Mouse (Mus musculus) neural tube, embryonic 12.5 days (tissue): ENCODE results near the gene Slc2a5. TPM values are rescaled to one million over a fixed set of nuclear protein-coding genes. Genes with fewer than 3 reads are reported as not detected.
A peak's percentile ranks its signal among the peaks of the same experiment; 100 is the strongest.

Experiments
- ATAC-seq: fragments of 200-750 bp; cut with Nextera tagmentation; 2 replicates; pipeline ENCODE4 v1.8.0; 2017; ENCODE audit warnings: low read depth, mild to moderate bottlenecking, moderate TSS enrichment, moderate library complexity; ENCODE audit not compliant: low FRiP score
- H3K27ac ChIP-seq: fragments of 300-500 bp; sonication (generic); 2 replicates; pipeline ENCODE4 v1.5.1; 2016
- H3K27me3 ChIP-seq: fragments of 300-500 bp; sonication (generic); replicated peaks from 2 replicates; pipeline ENCODE4 v1.6.1; 2016; ENCODE audit warnings: mild to moderate bottlenecking
- H3K36me3 ChIP-seq: fragments of 300-500 bp; sonication (generic); 2 replicates; pipeline ENCODE4 v1.6.1; 2016; ENCODE audit warnings: mild to moderate bottlenecking
- H3K4me1 ChIP-seq: fragments of 300-500 bp; sonication (generic); 2 replicates; pipeline ENCODE4 v1.6.1; 2016
- H3K4me2 ChIP-seq: fragments of 300-500 bp; sonication (generic); replicated peaks from 2 replicates; pipeline ENCODE4 v1.6.1; 2016; ENCODE audit warnings: mild to moderate bottlenecking
- H3K4me3 ChIP-seq: fragments of 300-500 bp; sonication (generic); 2 replicates; pipeline ENCODE4 v1.5.1; 2016
- H3K9ac ChIP-seq: fragments of 300-500 bp; sonication (generic); 2 replicates; pipeline ENCODE4 v1.6.1; 2016; ENCODE audit warnings: mild to moderate bottlenecking
- H3K9me3 ChIP-seq: fragments of 300-500 bp; sonication (generic); 2 replicates; pipeline ENCODE4 v1.6.1; 2016; ENCODE audit warnings: mild to moderate bottlenecking
- WGBS: fragments of 180-500 bp; shearing (Covaris S2); methylation state at CpG from one replicate; pipeline ENCODE4 v1.1.7; 2016; 5-methylcytosine and 5-hydroxymethylcytosine counted together
- polyA plus RNA-seq: library from polyadenylated mRNA; unstranded; fragments of >200 nt; fragmentation: Nextera tagmentation; extraction: Ambion mirVana; gene quantifications from 2 replicates; pipeline ENCODE4 v1.2.1, GENCODE M21; 2016

Slc2a5 gene
- polyA plus RNA-seq = 2.1 and 2.3 TPM in 2 replicates

GRCm38 (mm10) chr4:150119055-150119454, at the start of gene Slc2a5:
Gene Slc2a5 (plus strand): TSS chr4:150119283.
- 8% methylated on average over 15 of the region's 15 CpGs for WGBS
- H3K9ac ChIP-seq = no peak within 1 kb of the TSS

GRCm38 (mm10) chr4:150070136-150070535, 48.9 kb upstream of the Slc2a5 start:
- ATAC-seq = no peak
- H3K4me1 ChIP-seq = no peaks in the 10 kb centered on the region
- no peak overlapping the region for H3K9ac ChIP-seq
- H3K4me3 ChIP-seq = no peak overlapping the region
- no peak overlapping the region for H3K4me2 ChIP-seq
- no peaks in the 10 kb centered on the region for H3K36me3 ChIP-seq
- H3K9me3 ChIP-seq = no peaks in the 10 kb centered on the region
- H3K27ac ChIP-seq = no peak overlapping the region
- 56% methylated on average over 8 of the region's 8 CpGs for WGBS
- no peaks in the 10 kb centered on the region; the same call in 1 of the 2 replicates for H3K27me3 ChIP-seq

More at GRCm38 (mm10) chr4:150119055-150119454, at the start of gene Slc2a5:
- Histone ChIP-seq H3K27ac (no peak within 1 kb of the TSS), H3K36me3 (no peaks in the 10 kb centered on the region), H3K9me3 (no peaks in the 10 kb centered on the region), H3K27me3 (no peaks in the 10 kb centered on the region), H3K4me1 (peaks cover 20% of the 10 kb centered on the region; the same call in 1 of the 2 replicates), H3K4me2 (peak within 1 kb of the TSS; percentile 50), H3K4me3 (no peak within 1 kb of the TSS)
- ATAC-seq = 0 out of 2 replicates have a peak, but pooled peaks have one; percentile 17

DNA sequence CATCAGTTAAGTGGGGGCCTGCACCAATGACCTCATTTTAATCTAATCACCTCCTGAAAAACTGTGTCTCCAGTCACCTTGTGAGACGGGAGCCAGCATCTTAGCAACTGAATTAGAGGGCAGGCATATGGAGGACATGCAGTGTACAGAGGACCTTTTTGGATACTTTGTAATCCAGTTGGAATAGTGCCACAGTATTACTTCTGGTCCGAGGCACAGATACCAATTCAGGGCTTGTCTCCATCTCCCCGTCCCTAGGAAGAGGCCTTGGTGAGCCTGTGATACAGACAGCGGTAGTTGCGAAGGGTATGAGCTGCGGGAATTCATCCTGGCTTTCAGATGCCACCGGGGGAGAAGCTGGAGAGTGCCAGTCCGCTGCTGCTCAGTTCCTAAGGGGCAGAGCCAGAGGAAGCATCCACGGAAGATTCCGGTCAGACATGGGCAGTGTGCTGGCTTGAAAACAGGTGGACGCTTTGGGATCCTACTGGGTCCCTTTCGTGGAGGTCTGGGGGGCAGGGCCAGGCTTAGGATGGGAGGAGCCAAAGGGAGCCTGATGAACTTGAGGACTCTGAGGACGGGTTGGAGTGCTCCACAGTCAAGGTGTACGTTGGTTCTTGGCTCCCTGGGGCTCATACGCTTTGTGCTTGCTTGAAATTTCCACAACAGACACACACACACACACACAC, 46.5 kb upstream of the Slc2a5 start:
- Histone ChIP-seq H3K9me3 (no peaks in the 10 kb centered on the region), H3K4me1 (no peaks in the 10 kb centered on the region), H3K27ac (no peak overlapping the region), H3K9ac (no peak overlapping the region), H3K4me3 (no peak overlapping the region), H3K27me3 (no peaks in the 10 kb centered on the region; the same call in 1 of the 2 replicates), H3K4me2 (no peak overlapping the region), H3K36me3 (no peaks in the 10 kb centered on the region)
- WGBS = 60% methylated on average over 15 of the region's 15 CpGs
- no peak for ATAC-seq

DNA sequence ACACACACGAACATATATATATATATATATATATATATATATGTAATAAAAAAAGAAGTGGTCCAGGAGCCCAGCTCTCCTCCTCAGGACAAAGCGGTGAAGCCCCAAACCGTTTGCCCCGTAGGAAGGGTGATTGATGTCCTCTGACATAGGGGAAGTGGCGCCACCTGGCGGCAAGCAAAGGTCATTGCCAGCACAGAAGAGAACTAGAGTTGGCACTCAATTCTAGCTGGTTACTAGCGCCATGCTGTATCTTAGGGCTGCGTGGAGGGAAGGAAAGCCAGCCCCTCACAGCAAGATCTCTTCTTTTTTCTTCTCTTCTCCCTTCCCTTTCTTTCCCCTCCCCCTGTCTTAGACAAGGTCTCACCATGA, 46.0 kb upstream of the Slc2a5 start:
- WGBS = 16% methylated on average over 8 of the region's 8 CpGs
- Histone ChIP-seq H3K4me1 (no peaks in the 10 kb centered on the region), H3K36me3 (no peaks in the 10 kb centered on the region), H3K9me3 (no peaks in the 10 kb centered on the region), H3K9ac (no peak overlapping the region), H3K4me3 (no peak overlapping the region), H3K4me2 (no peak overlapping the region), H3K27me3 (no peaks in the 10 kb centered on the region; the same call in 1 of the 2 replicates), H3K27ac (no peak overlapping the region)
- no peak for ATAC-seq

DNA sequence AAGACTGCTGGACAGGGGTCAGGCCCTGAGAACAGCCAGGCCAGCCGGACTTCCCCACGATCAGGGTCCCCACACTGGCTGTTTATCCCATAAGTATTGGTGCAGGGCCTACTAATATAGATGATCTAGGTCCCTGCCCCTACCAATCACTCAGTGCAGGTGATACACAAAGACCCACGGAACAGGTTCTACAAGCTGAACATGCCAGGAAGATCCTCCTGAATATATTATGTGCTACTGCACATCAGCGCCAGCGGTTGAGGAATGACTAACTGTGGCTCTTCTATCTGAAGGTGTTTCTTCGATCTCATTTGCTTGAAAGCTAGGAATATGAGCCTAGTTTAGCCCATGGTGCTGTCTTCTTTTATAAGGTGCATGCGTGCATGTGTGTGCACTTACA, 43.7 kb upstream of the Slc2a5 start:
- no peak overlapping the region for H3K4me3 ChIP-seq
- ATAC-seq = no peak
- no peaks in the 10 kb centered on the region for H3K36me3 ChIP-seq
- H3K9ac ChIP-seq = no peak overlapping the region
- peaks cover 3% of the 10 kb centered on the region; the same call in 1 of the 2 replicates for H3K27me3 ChIP-seq
- H3K9me3 ChIP-seq = no peaks in the 10 kb centered on the region
- no peaks in the 10 kb centered on the region for H3K4me1 ChIP-seq
- H3K4me2 ChIP-seq = no peak overlapping the region
- WGBS = 93% methylated on average over 7 of the region's 7 CpGs
- H3K27ac ChIP-seq = no peak overlapping the region

- H3K4me1 ChIP-seq = no peaks in the 10 kb centered on the region
- 37% methylated on average over 18 of the region's 18 CpGs for WGBS
Observed at GRCm38 (mm10) chr4:150076147-150076546, 42.9 kb upstream of the Slc2a5 start.

GRCm38 (mm10) chr4:150078646-150079045, 40.4 kb upstream of the Slc2a5 start:
- Histone ChIP-seq H3K36me3 (no peaks in the 10 kb centered on the region), H3K27me3 (peaks cover 3% of the 10 kb centered on the region; the same call in 1 of the 2 replicates), H3K4me1 (no peaks in the 10 kb centered on the region), H3K9ac (no peak overlapping the region), H3K4me3 (no peak overlapping the region), H3K27ac (no peak overlapping the region), H3K4me2 (no peak overlapping the region), H3K9me3 (no peaks in the 10 kb centered on the region)
- ATAC-seq = no peak
- WGBS = 80% methylated on average over 2 of the region's 2 CpGs

More at GRCm38 (mm10) chr4:150076147-150076546, 42.9 kb upstream of the Slc2a5 start:
- H3K36me3 ChIP-seq = no peaks in the 10 kb centered on the region
- ATAC-seq = no peak
- H3K27ac ChIP-seq = no peak overlapping the region
- H3K9me3 ChIP-seq = no peaks in the 10 kb centered on the region
- no peak overlapping the region for H3K4me3 ChIP-seq
- peaks cover 3% of the 10 kb centered on the region; the same call in 1 of the 2 replicates for H3K27me3 ChIP-seq
- no peak overlapping the region for H3K4me2 ChIP-seq
- no peak overlapping the region for H3K9ac ChIP-seq

DNA sequence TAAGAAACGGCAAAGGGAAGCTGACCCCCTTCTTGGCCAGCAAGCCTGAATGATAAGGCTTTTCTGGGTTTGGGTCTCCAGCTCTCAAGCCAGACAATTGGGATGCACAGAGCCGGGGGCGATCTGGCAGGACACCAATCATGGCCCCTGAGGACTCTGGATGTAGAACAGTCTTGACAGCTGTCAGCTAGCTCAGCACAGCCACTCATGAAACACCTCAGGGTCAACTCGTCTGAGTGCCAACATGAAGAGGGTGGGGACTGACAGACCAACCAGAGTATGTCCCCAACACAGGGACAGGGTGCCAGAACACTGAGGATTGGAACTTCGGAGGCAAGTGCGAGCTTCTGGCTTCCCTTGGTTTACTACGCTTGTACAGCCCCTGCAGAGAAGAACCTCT, 39.8 kb upstream of the Slc2a5 start:
- Histone ChIP-seq H3K4me1 (no peaks in the 10 kb centered on the region), H3K4me3 (no peak overlapping the region), H3K9ac (no peak overlapping the region), H3K27me3 (peaks cover 3% of the 10 kb centered on the region; the same call in 1 of the 2 replicates), H3K36me3 (no peaks in the 10 kb centered on the region), H3K9me3 (no peaks in the 10 kb centered on the region), H3K4me2 (no peak overlapping the region), H3K27ac (no peak overlapping the region)
- WGBS = 83% methylated on average over 7 of the region's 7 CpGs
- ATAC-seq = no peak

DNA sequence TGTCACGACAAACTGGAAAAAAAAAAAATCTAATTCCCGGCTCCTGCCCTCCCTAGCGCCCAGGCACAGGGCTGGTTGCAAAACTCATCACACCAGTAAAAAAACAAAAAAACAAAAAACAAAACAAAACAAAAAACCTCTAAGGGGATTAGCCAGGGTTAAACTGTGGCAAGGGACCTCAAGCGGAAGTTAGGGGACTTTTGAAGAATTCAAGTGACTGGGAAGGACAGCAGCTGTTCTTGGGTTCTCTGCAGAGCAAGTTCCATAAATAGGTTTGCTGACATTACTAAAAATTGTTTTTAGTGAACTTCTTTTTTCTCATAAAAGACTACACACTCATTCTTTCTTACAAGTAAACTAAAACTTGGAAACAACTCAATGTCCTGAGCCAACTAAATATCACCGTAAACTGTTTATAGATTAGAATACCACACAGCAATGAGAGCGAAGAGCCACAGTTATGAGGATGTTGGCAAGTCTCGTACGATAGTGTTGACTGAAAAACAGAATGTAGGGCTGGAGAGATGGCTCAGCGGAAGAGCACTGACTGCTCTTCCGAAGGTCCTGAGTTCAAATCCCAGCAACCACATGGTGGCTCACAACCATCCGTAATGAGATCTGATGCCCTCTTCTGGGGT, 38.6 kb upstream of the Slc2a5 start:
- Histone ChIP-seq H3K4me3 (no peak overlapping the region), H3K4me2 (no peak overlapping the region), H3K27ac (no peak overlapping the region), H3K9ac (no peak overlapping the region), H3K4me1 (no peaks in the 10 kb centered on the region), H3K27me3 (peaks cover 3% of the 10 kb centered on the region; the same call in 1 of the 2 replicates), H3K9me3 (no peaks in the 10 kb centered on the region), H3K36me3 (no peaks in the 10 kb centered on the region)
- WGBS = 90% methylated on average over 11 of the region's 11 CpGs
- ATAC-seq = no peak

DNA sequence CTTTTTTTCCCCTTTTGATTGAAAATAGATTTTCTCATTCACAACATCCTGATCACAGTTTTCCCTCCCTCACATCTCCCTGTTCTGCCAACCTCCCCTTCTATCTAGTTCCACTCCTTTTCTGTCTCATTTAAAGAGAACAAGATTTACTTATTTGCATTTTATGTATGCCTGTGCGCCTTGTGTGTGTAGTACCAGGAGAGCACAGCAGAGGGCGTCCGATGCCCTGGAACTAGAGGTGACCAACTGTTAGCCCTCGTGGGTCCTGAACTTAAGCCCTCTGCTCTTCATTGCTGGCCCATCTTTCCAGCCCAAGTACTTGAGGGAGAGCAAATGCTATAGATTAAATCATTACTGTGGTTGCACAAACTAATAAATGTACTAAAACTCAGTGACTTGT, 33.7 kb upstream of the Slc2a5 start:
- Histone ChIP-seq H3K4me3 (no peak overlapping the region), H3K36me3 (no peaks in the 10 kb centered on the region), H3K27ac (no peak overlapping the region), H3K27me3 (peaks cover 9% of the 10 kb centered on the region), H3K9me3 (no peaks in the 10 kb centered on the region), H3K9ac (no peak overlapping the region), H3K4me2 (no peak overlapping the region), H3K4me1 (peaks cover 11% of the 10 kb centered on the region)
- ATAC-seq = no peak
- WGBS = 79% methylated on average over 4 of the region's 4 CpGs

- H3K4me3 ChIP-seq = peak overlapping the region; percentile 46
- no peaks in the 10 kb centered on the region for H3K36me3 ChIP-seq
- peaks cover 11% of the 10 kb centered on the region for H3K4me1 ChIP-seq
- no peak overlapping the region for H3K27ac ChIP-seq
- H3K27me3 ChIP-seq = peaks cover 9% of the 10 kb centered on the region
- H3K9ac ChIP-seq = no peak overlapping the region
- no peaks in the 10 kb centered on the region for H3K9me3 ChIP-seq
- 2% methylated on average over 7 of the region's 7 CpGs for WGBS
- peak overlapping the region; percentile 99 for H3K4me2 ChIP-seq
- ATAC-seq = no peak
Observed at GRCm38 (mm10) chr4:150086841-150087160, 32.3 kb upstream of the Slc2a5 start.

DNA sequence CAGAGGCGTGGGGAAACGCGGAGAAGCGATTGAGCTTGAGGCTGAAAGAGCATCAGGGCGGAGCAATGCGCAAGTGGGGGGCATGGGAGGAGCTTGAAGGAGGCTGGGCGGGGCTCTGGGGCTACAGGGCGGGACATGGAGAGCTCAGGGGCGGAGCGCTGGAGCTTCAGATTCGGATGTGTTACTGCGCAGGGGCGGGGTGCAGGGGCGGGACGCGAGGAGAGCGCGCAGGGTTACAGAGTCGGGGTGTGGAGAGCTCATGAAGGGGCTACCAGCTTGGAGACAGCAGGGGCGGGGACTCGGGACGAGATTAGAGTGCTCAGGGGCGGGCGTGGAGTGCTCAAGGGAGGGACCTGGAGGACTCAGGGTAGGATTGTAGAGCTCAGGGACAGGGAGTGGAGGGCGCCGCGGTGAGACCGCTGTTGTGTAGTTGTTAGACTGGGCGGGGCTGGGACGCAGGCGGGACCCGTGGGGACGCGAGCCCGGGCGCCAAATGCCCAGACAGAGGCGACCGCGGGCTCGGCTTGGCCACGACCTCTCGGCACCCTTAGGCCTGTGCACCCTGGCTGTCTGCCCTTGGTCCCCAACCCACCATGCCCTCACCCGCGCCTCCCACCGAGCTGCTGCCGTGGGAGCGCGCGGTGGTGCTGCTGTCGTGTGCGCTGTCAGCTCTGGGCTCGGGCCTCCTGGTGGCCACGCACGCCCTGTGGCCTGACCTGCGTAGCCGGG, 31.8 kb upstream of the Slc2a5 start, which contains the start of gene Gpr157:
Gpr157 (plus strand) TSS at position 205 of the 729 bp plus-strand sequence.
- Histone ChIP-seq H3K27me3 (peaks cover 9% of the 10 kb centered on the region), H3K36me3 (no peaks in the 10 kb centered on the region), H3K4me3 (peak within 1 kb of the TSS; percentile 46), H3K4me1 (peaks cover 11% of the 10 kb centered on the region), H3K27ac (no peak within 1 kb of the TSS), H3K9me3 (no peaks in the 10 kb centered on the region), H3K9ac (peak within 1 kb of the TSS; percentile 58), H3K4me2 (peak within 1 kb of the TSS; percentile 99)
- WGBS = under 1% methylated on average over 56 of the region's 56 CpGs
- ATAC-seq = peak; percentile 92
